Mouse (Mus musculus): Measurements from ENCODE around the gene Sertad1. TPM values are rescaled to one million over a fixed set of nuclear protein-coding genes. Genes with fewer than 3 reads are reported as not detected.

The Sertad1 gene
- total RNA-seq, 1 experiment from 2014 or later = 26.7 TPM

Other genes starting within 250 kb of the Sertad1 start
- gene Numbl, start 228.5 kb upstream of the Sertad1 start, total RNA-seq (2021) = 8.4 and 12.6 TPM in 2 replicates
- gene Ltbp4, start 149.2 kb upstream of the Sertad1 start, total RNA-seq (2021) = 62.9 and 66.6 TPM in 2 replicates
- gene Shkbp1, start 130.9 kb upstream of the Sertad1 start, total RNA-seq (2021) = 23.3 and 28.6 TPM in 2 replicates
- gene Gm20479, start 129.5 kb upstream of the Sertad1 start, total RNA-seq (2021) = 0.91 TPM in 1 of 2 replicates, not detected in the other
- 0.62 and 2.1 TPM in 2 replicates for gene Sptbn4, start 39.2 kb upstream of the Sertad1 start, total RNA-seq (2021)
- gene Blvrb, start 38.9 kb upstream of the Sertad1 start, total RNA-seq (2021) = 51.7 and 52.7 TPM in 2 replicates
- 18.5 and 19.6 TPM in 2 replicates for gene Sertad3, start 13.1 kb upstream of the Sertad1 start, total RNA-seq (2021)
- gene Prx, start 12.4 kb downstream of the Sertad1 start, total RNA-seq (2021) = 2.6 and 2.7 TPM in 2 replicates
- gene Hipk4, start 36.4 kb downstream of the Sertad1 start, total RNA-seq (2021) = 0.88 TPM in 1 of 2 replicates, not detected in the other
- 108 and 114 TPM in 2 replicates for gene Pld3, start 66.3 kb downstream of the Sertad1 start, total RNA-seq (2021)
- gene 2310022A10Rik, start 66.3 kb downstream of the Sertad1 start, total RNA-seq (2021) = 16.9 and 18.0 TPM in 2 replicates
- gene Akt2, start 104.6 kb downstream of the Sertad1 start, total RNA-seq (2021) = 150 and 209 TPM in 2 replicates
- not detected in 2 replicates for gene Ttc9b, start 167.0 kb downstream of the Sertad1 start, total RNA-seq (2021)
- 27.2 and 30.2 TPM in 2 replicates for gene Map3k10, start 187.7 kb downstream of the Sertad1 start, total RNA-seq (2021)
- gene Zfp607b, start 202.4 kb downstream of the Sertad1 start, total RNA-seq (2021) = 0.81 and 1.3 TPM in 2 replicates
- 16.5 and 18.6 TPM in 2 replicates for gene Zfp60, start 244.5 kb downstream of the Sertad1 start, total RNA-seq (2021)

Measured in adrenal gland, postnatal 25 days (tissue).